Mouse (Mus musculus): ENCODE measurements around the gene Bcl2l1. TPM values are rescaled to one million over a fixed set of nuclear protein-coding genes. Genes with fewer than 3 reads are reported as not detected.
A peak's percentile ranks its signal among the peaks of the same experiment; 100 is the strongest.

Bcl2l1 gene
- polyA plus RNA-seq, 1 experiment from 2014 or later: 95.6 TPM

- DNase-seq (ENCODE audit: low spot score) (peak; percentile 98), ATAC-seq (replicated peaks; ENCODE audit: low FRiP score, low read depth) (peak; percentile 87)
- H3K27me3 ChIP-seq (ENCODE audit: insufficient read depth, low read length): no peaks in the 10 kb centered on the region
- H3K9me3 ChIP-seq (replicated peaks; ENCODE audit: low read length): no peaks in the 10 kb centered on the region
- peak overlapping the region; percentile 75 for H3K4me2 ChIP-seq (ENCODE audit: low read length)
- peak overlapping the region; percentile 57 for H3K4me3 ChIP-seq (replicated peaks; ENCODE audit: low read depth, low read length)
- H3K27ac ChIP-seq: peak overlapping the region; percentile 99
- H3K36me3 ChIP-seq (ENCODE audit: insufficient read depth, low read length): no peaks in the 10 kb centered on the region; the same call in 1 of the 2 replicates
- TF ChIP-seq CTCF (IDR thresholded peaks at IDR 0.05; ENCODE audit: low read depth): peak; percentile 77
- peak overlapping the region; percentile 91 for H3K9ac ChIP-seq (ENCODE audit: low read depth, low read length)
- peaks cover 26% of the 10 kb centered on the region for H3K4me1 ChIP-seq (replicated peaks; ENCODE audit: insufficient read depth, low read length)
- WGBS: under 1% methylated on average over 31 of the region's 31 CpGs
Observed at GRCm38 (mm10) chr2:152830021-152830921, 1.3 kb downstream of the Bcl2l1 start.

- H3K9me3 ChIP-seq (replicated peaks; ENCODE audit: low read length): no peaks in the 10 kb centered on the region
- no peaks in the 10 kb centered on the region; the same call in 1 of the 2 replicates for H3K36me3 ChIP-seq (ENCODE audit: insufficient read depth, low read length)
- H3K9ac ChIP-seq (ENCODE audit: low read depth, low read length): peak overlapping the region; percentile 91
- H3K4me3 ChIP-seq (replicated peaks; ENCODE audit: low read depth, low read length): peak overlapping the region; percentile 57
- H3K4me2 ChIP-seq (ENCODE audit: low read length): peak overlapping the region; percentile 75
- DNase-seq (ENCODE audit: low spot score) (no peak), ATAC-seq (replicated peaks; ENCODE audit: low FRiP score, low read depth) (no peak)
- H3K4me1 ChIP-seq (replicated peaks; ENCODE audit: insufficient read depth, low read length): peaks cover 34% of the 10 kb centered on the region
- H3K27me3 ChIP-seq (ENCODE audit: insufficient read depth, low read length): no peaks in the 10 kb centered on the region
- 44% methylated on average over 23 of the region's 23 CpGs for WGBS
- no peak for TF ChIP-seq CTCF (IDR thresholded peaks at IDR 0.05; ENCODE audit: low read depth)
- peak overlapping the region; percentile 99 for H3K27ac ChIP-seq
Observed at GRCm38 (mm10) chr2:152829367-152829881, 2.1 kb downstream of the Bcl2l1 start.

- Histone ChIP-seq H3K4me3 (replicated peaks; ENCODE audit: low read depth, low read length) (peak overlapping the region; percentile 57), H3K27ac (peak overlapping the region; percentile 99), H3K36me3 (ENCODE audit: insufficient read depth, low read length) (no peaks in the 10 kb centered on the region; the same call in 1 of the 2 replicates), H3K4me2 (ENCODE audit: low read length) (peak overlapping the region; percentile 75), H3K9ac (ENCODE audit: low read depth, low read length) (peak overlapping the region; percentile 91), H3K9me3 (replicated peaks; ENCODE audit: low read length) (no peaks in the 10 kb centered on the region), H3K4me1 (replicated peaks; ENCODE audit: insufficient read depth, low read length) (peaks cover 34% of the 10 kb centered on the region), H3K27me3 (ENCODE audit: insufficient read depth, low read length) (no peaks in the 10 kb centered on the region)
- no peak for ATAC-seq (replicated peaks; ENCODE audit: low FRiP score, low read depth)
- no peak for DNase-seq (ENCODE audit: low spot score)
- TF ChIP-seq CTCF (IDR thresholded peaks at IDR 0.05; ENCODE audit: low read depth): no peak
- 17% methylated on average over 1 of the region's 1 CpGs for WGBS
Observed at GRCm38 (mm10) chr2:152828532-152828931, 3.0 kb downstream of the Bcl2l1 start.

DNA sequence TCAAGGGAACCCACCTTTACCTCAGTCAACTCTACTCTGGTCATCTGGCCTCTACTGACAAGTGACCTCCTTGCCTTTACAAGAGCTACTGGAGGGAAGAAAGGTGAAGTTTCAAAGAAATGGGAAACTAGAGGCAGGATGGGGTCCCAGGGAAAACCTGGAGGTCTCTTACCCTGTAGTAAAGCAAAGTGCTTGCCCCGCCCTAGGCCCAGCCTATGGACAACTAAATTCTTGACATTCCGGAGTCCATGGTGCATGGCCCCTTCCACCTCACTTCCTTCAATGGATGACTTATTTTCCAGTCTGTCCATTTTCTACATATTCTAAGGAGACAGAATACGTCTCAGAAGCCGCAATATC, 3.5 kb downstream of the Bcl2l1 start:
- DNase-seq (ENCODE audit: low spot score) (peak; percentile 79), ATAC-seq (replicated peaks; ENCODE audit: low FRiP score, low read depth) (peak; percentile 38; the same call in 1 of the 2 replicates)

DNA sequence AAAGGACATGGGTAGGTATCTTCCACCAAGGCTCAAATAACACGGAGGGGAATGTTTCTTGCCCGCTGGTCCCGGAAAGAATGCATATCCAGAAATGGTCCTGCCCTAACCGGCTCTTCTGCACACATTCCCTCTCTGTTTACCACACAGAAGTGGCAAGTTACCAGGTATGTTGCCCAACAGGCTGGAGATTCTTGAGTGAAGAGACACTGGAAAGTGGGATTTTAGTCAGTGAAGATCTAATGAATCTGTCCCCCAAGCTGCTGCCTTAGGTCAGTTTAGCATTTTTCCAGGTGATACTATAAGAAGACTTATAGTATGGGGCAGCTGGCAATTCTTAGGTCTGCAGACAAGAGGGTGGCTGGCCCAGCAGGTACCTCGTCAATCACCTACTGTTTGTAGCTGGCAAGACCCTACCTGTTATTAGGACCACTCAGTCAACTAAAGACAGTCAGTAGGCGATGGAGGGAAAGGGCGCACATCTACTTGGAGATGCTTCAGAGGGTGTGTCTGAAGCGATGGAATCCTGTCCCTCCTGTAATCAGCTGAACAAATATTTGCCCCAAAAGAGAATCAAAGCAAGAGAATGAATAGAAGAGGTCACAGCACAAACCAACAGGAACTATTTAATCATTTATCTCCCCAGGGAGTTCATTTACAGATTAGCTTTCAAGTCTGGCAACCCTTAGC, 4.1 kb downstream of the Bcl2l1 start:
- Histone ChIP-seq H3K4me1 (replicated peaks; ENCODE audit: insufficient read depth, low read length) (peaks cover 34% of the 10 kb centered on the region), H3K9me3 (replicated peaks; ENCODE audit: low read length) (no peaks in the 10 kb centered on the region), H3K9ac (ENCODE audit: low read depth, low read length) (peak overlapping the region; percentile 91; the same call in 1 of the 2 replicates), H3K27ac (peak overlapping the region; percentile 99), H3K36me3 (ENCODE audit: insufficient read depth, low read length) (no peaks in the 10 kb centered on the region; the same call in 1 of the 2 replicates), H3K27me3 (ENCODE audit: insufficient read depth, low read length) (no peaks in the 10 kb centered on the region), H3K4me2 (ENCODE audit: low read length) (peak overlapping the region; percentile 75), H3K4me3 (replicated peaks; ENCODE audit: low read depth, low read length) (peak overlapping the region; percentile 57)
- WGBS: 57% methylated on average over 8 of the region's 8 CpGs
- TF ChIP-seq CTCF (IDR thresholded peaks at IDR 0.05; ENCODE audit: low read depth): no peak
- DNase-seq (ENCODE audit: low spot score) (no peak), ATAC-seq (replicated peaks; ENCODE audit: low FRiP score, low read depth) (no peak)

More for the DNA sequence above, 3.5 kb downstream of the Bcl2l1 start:
- 16% methylated on average over 4 of the region's 4 CpGs for WGBS
- no peak for TF ChIP-seq CTCF (IDR thresholded peaks at IDR 0.05; ENCODE audit: low read depth)
- Histone ChIP-seq H3K4me1 (replicated peaks; ENCODE audit: insufficient read depth, low read length) (peaks cover 34% of the 10 kb centered on the region), H3K36me3 (ENCODE audit: insufficient read depth, low read length) (no peaks in the 10 kb centered on the region; the same call in 1 of the 2 replicates), H3K4me2 (ENCODE audit: low read length) (peak overlapping the region; percentile 75), H3K9ac (ENCODE audit: low read depth, low read length) (peak overlapping the region; percentile 91; the same call in 1 of the 2 replicates), H3K27me3 (ENCODE audit: insufficient read depth, low read length) (no peaks in the 10 kb centered on the region), H3K4me3 (replicated peaks; ENCODE audit: low read depth, low read length) (peak overlapping the region; percentile 57), H3K9me3 (replicated peaks; ENCODE audit: low read length) (no peaks in the 10 kb centered on the region), H3K27ac (peak overlapping the region; percentile 99)

DNA sequence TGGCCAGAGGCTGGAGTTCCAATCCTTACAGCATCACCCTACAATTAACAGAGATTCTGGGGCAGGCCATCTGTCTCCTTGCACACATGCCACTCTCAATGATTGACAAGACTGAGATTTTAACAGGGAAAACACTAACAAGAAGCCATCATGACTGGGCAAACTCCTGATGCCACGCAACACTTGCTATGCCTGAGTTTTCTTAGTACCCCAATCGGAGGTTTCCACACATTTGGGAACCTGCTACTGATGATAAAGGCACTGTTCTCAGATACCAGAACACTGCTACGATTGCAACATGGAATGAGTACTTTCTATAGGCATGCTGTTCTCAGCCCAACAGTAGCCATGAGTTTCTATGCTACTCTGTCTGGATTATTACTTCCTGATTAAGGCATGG, 5.0 kb downstream of the Bcl2l1 start:
- Histone ChIP-seq H3K36me3 (ENCODE audit: insufficient read depth, low read length) (no peaks in the 10 kb centered on the region; the same call in 1 of the 2 replicates), H3K9me3 (replicated peaks; ENCODE audit: low read length) (no peaks in the 10 kb centered on the region), H3K4me2 (ENCODE audit: low read length) (peak overlapping the region; percentile 75), H3K27ac (0 out of 2 replicates have a peak overlapping the region, but pooled peaks have one; percentile 16), H3K27me3 (ENCODE audit: insufficient read depth, low read length) (no peaks in the 10 kb centered on the region), H3K4me3 (replicated peaks; ENCODE audit: low read depth, low read length) (no peak overlapping the region), H3K9ac (ENCODE audit: low read depth, low read length) (no peak overlapping the region), H3K4me1 (replicated peaks; ENCODE audit: insufficient read depth, low read length) (peaks cover 39% of the 10 kb centered on the region)
- TF ChIP-seq CTCF (IDR thresholded peaks at IDR 0.05; ENCODE audit: low read depth): no peak
- ATAC-seq (replicated peaks; ENCODE audit: low FRiP score, low read depth): no peak
- no peak for DNase-seq (ENCODE audit: low spot score)
- WGBS: 75% methylated on average over 3 of the region's 3 CpGs

All from kidney, postnatal 0 days (tissue).